Mouse (Mus musculus) hindbrain, postnatal 0 days (tissue): ENCODE results near the gene Cdh4. TPM values are rescaled to one million over a fixed set of nuclear protein-coding genes. Genes with fewer than 3 reads are reported as not detected.

Source experiments
- ATAC-seq: fragments of 200-750 bp; cut with Nextera tagmentation; 2 replicates; pipeline ENCODE4 v1.8.0; 2017; ENCODE audit warnings: mild to moderate bottlenecking, moderate TSS enrichment, moderate library complexity
- DNase-seq: peaks from one replicate; pipeline ENCODE4 v3.0.0-alpha.2; 2015; ENCODE audit warnings: low spot score
- H3K27ac ChIP-seq: fragments of 300-500 bp; sonication (generic); 2 replicates; pipeline ENCODE4 v1.5.1; 2014; ENCODE audit warnings: mild to moderate bottlenecking
- H3K27me3 ChIP-seq: fragments of 300-500 bp; sonication (generic); 2 replicates; pipeline ENCODE4 v1.6.1; 2014; ENCODE audit warnings: low read length, mixed read lengths; ENCODE audit not compliant: insufficient read depth
- H3K36me3 ChIP-seq: fragments of 300-500 bp; sonication (generic); 2 replicates; pipeline ENCODE4 v1.6.1; 2014; ENCODE audit warnings: low read length, mixed read lengths; ENCODE audit not compliant: insufficient read depth
- H3K4me1 ChIP-seq: fragments of 300-500 bp; sonication (generic); 2 replicates; pipeline ENCODE4 v1.6.1; 2014; ENCODE audit warnings: antibody characterized with exemption, low read length, mixed read lengths; ENCODE audit not compliant: insufficient read depth
- H3K4me2 ChIP-seq: fragments of 300-500 bp; sonication (generic); 2 replicates; pipeline ENCODE4 v1.6.1; 2014; ENCODE audit warnings: low read depth, mild to moderate bottlenecking, low read length, moderate library complexity, mixed read lengths
- H3K4me3 ChIP-seq: fragments of 300-500 bp; sonication (generic); 2 replicates; pipeline ENCODE4 v1.5.1; 2014; ENCODE audit warnings: low read length
- H3K9ac ChIP-seq: fragments of 300-500 bp; sonication (generic); replicated peaks from 2 replicates; pipeline ENCODE4 v1.6.1; 2014; ENCODE audit warnings: mild to moderate bottlenecking, low read length, moderate library complexity, mixed read lengths
- H3K9me3 ChIP-seq: fragments of 300-500 bp; sonication (generic); 2 replicates; pipeline ENCODE4 v1.6.1; 2016; ENCODE audit warnings: low read length, mixed read lengths
- CTCF ChIP-seq: IDR thresholded peaks from 2 replicates; pipeline ENCODE4 v1.5.1; 2016; ENCODE audit warnings: antibody characterized with exemption, control low read depth, low read depth
- WGBS: fragments of 180-500 bp; shearing (Covaris S2); extraction: QIAGEN DNeasy Blood & Tissue Kit; methylation state at CpG from one replicate; pipeline ENCODE4 v1.1.7; 2014; 5-methylcytosine and 5-hydroxymethylcytosine counted together
- polyA plus RNA-seq: library from polyadenylated mRNA; unstranded; fragments of >200 nt; fragmentation: Nextera tagmentation; extraction: Ambion mirVana; gene quantifications from 2 replicates; pipeline ENCODE4 v1.2.1, GENCODE M21; 2015
- total RNA-seq: library from RNA; depleted of rRNA; stranded (reverse); fragments of >200 nt; gene quantifications from 2 replicates; pipeline ENCODE4 v1.2.3, GENCODE M21; 2014

Gene Cdh4
- total and polyA plus RNA-seq, 2 experiments from 2014 or later, result 42.1 to 66.8 TPM

DNA sequence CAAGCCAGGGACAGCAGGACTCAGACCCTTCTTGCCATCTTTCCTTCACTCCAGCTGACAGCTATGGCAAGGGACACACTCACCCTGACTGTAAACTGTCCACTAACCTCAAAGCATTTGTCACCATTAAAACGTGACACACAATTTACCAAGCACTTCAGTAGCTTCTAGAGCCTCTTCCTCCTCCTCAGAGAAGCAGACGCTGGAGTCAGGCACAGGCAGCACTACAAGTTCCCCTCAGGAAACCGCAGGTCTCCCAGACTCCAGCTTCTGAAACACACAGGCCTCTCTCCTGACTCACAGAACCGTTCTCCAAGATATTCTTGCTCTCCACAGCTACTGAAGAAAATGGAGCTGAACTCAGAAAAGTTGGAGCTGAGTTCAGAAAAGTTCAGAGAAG is 494.9 kb downstream of the Cdh4 start:
- 81% methylated on average over 4 of the region's 4 CpGs for WGBS
- Histone ChIP-seq H3K9me3 (no peaks in the 10 kb centered on the region), H3K4me3 (no peak overlapping the region), H3K27ac (no peak overlapping the region), H3K9ac (no peak overlapping the region), H3K4me2 (no peak overlapping the region), H3K4me1 (0 out of 2 replicates have a peak, but pooled peaks cover 7% of the 10 kb centered on the region), H3K27me3 (no peaks in the 10 kb centered on the region), H3K36me3 (peaks cover 5% of the 10 kb centered on the region; the same call in 1 of the 2 replicates)
- no peak for TF ChIP-seq CTCF
- no peak for ATAC-seq
- no peak for DNase-seq

DNA sequence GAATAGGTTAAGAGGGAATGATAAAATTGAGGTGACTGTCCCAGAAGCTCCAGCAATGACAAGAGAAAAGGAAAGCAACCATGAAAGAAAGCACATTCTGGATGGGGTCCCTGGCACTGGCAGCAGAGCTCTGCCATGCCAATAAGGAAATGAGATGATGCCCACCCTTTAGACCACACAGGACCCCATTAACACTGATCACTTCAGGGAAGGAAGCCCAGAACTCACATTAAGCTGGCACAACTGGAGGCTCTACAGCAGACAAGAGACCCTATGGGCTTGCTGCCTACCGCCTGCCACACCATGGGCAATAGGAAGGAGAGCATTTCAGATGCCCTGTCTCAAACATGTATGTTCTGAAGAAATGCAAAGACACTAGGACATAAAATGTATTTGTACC is 499.5 kb downstream of the Cdh4 start:
- H3K36me3 ChIP-seq, result no peaks in the 10 kb centered on the region
- no peak overlapping the region for H3K4me2 ChIP-seq
- H3K9ac ChIP-seq, result no peak overlapping the region
- H3K27ac ChIP-seq, result no peak overlapping the region
- ATAC-seq (no peak; the same call in 1 of the 2 replicates), DNase-seq (peak; percentile 58)
- 70% methylated on average over 1 of the region's 1 CpGs for WGBS
- no peak overlapping the region for H3K4me3 ChIP-seq
- H3K9me3 ChIP-seq, result no peaks in the 10 kb centered on the region
- no peaks in the 10 kb centered on the region for H3K27me3 ChIP-seq
- TF ChIP-seq CTCF, result no peak
- peaks cover 16% of the 10 kb centered on the region for H3K4me1 ChIP-seq

DNA sequence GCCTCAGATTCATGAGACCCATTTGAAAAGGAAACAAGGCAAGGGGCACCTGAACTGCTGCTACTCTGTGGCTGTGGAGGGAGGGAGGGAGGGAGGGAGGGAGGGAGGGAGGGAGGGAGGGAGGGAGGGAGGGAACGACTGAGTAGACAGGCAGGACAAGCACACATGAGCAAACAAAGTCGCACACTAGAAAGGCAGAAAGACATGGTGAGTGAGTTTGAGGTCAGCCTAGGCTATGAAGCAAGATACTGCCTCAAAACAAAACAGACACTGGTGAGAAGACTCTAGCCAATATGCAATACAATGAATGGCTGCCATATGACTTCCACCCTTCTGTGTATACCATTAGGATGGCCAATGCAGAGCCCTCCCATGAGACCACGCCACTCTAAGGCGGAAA is 502.8 kb downstream of the Cdh4 start:
- no peak overlapping the region for H3K4me2 ChIP-seq

GRCm38 (mm10) chr2:179946496-179946895 is 504.3 kb downstream of the Cdh4 start:
- H3K4me1 ChIP-seq, result peaks cover 27% of the 10 kb centered on the region
- no peak for ATAC-seq
- TF ChIP-seq CTCF, result no peak

More for the DNA sequence above, 502.8 kb downstream of the Cdh4 start:
- no peak for DNase-seq
- Histone ChIP-seq H3K4me3 (no peak overlapping the region), H3K4me1 (peaks cover 30% of the 10 kb centered on the region), H3K9ac (no peak overlapping the region), H3K27me3 (no peaks in the 10 kb centered on the region), H3K36me3 (no peaks in the 10 kb centered on the region), H3K9me3 (no peaks in the 10 kb centered on the region), H3K27ac (no peak overlapping the region)
- ATAC-seq, result no peak
- WGBS, result 26% methylated on average over 4 of the region's 4 CpGs
- no peak for TF ChIP-seq CTCF

DNA sequence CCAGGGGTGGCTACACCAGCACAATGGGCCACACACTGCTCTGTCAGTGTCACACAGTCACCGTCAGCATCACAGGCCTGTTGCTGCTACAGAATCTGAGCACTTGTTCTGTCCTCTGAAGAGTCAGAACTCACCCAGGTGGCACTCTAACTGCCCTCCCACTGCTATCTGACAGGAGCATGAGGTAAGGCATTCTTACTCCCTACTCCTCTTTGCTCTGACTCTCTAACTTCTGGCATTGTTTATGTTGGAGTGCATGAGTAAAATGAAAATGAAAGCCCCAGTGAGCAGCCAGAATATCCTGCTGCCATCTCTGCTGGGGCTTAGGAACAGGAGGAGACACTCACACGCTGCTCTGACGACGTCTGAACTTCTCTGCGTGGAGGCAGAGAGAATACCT is 505.4 kb downstream of the Cdh4 start:
- Histone ChIP-seq H3K36me3 (no peaks in the 10 kb centered on the region), H3K4me3 (no peak overlapping the region), H3K27ac (no peak overlapping the region), H3K9ac (no peak overlapping the region), H3K9me3 (no peaks in the 10 kb centered on the region), H3K4me1 (peaks cover 29% of the 10 kb centered on the region), H3K27me3 (no peaks in the 10 kb centered on the region), H3K4me2 (no peak overlapping the region)
- no peak for ATAC-seq
- TF ChIP-seq CTCF, result no peak
- 31% methylated on average over 5 of the region's 5 CpGs for WGBS
- no peak for DNase-seq

More at GRCm38 (mm10) chr2:179946496-179946895, 504.3 kb downstream of the Cdh4 start:
- no peak overlapping the region for H3K4me2 ChIP-seq
- 81% methylated on average over 6 of the region's 6 CpGs for WGBS
- no peaks in the 10 kb centered on the region for H3K27me3 ChIP-seq
- DNase-seq, result no peak
- no peak overlapping the region for H3K9ac ChIP-seq
- no peaks in the 10 kb centered on the region for H3K9me3 ChIP-seq
- no peaks in the 10 kb centered on the region for H3K36me3 ChIP-seq
- H3K27ac ChIP-seq, result no peak overlapping the region
- no peak overlapping the region for H3K4me3 ChIP-seq

GRCm38 (mm10) chr2:179948820-179949219 is 506.6 kb downstream of the Cdh4 start:
- DNase-seq (no peak), ATAC-seq (no peak)
- TF ChIP-seq CTCF, result no peak
- H3K36me3 ChIP-seq, result no peaks in the 10 kb centered on the region
- WGBS, result 77% methylated on average over 5 of the region's 5 CpGs
- no peak overlapping the region for H3K4me3 ChIP-seq
- no peaks in the 10 kb centered on the region for H3K27me3 ChIP-seq
- no peaks in the 10 kb centered on the region for H3K9me3 ChIP-seq
- H3K9ac ChIP-seq, result no peak overlapping the region
- peaks cover 29% of the 10 kb centered on the region for H3K4me1 ChIP-seq
- H3K4me2 ChIP-seq, result no peak overlapping the region
- no peak overlapping the region for H3K27ac ChIP-seq
